ENCODE assay signal across 20 mouse cellular contexts in genomic region chr5:124997913-124998312, GRCm38 (mm10). TPM values are rescaled to one million over a fixed set of nuclear protein-coding genes. Genes with fewer than 3 reads are reported as not detected.
DNase-seq lines count a peak whose midpoint lies in the region; ATAC-seq and TF ChIP-seq lines count a peak whose summit lies in the region.
"Had no signal": no experiment of that assay in that cellular context is flagged by ENCODE, and none has a peak within 500 bp of the region (broad histone marks: within the 10 kb centered on the region; RNA-seq: fewer than 3 reads in every experiment).

No protein-coding gene starts in this region.

- no peak overlapping the region for H3K4me3 ChIP-seq in gastrocnemius, adult 2 months
- H3K4me3 ChIP-seq in G1E (ENCODE audit: low read depth, low read length), result 0 out of 2 replicates have a peak overlapping the region, but pooled peaks have one; percentile 3
- H3K4me3 ChIP-seq in limb, embryonic 10.5 days, result peak overlapping the region; percentile 11; the same call in 1 of the 2 replicates
- H3K4me3 ChIP-seq in limb, embryonic 13.5 days, result no peak overlapping the region

- no peaks in the 10 kb centered on the region for H3K36me3 ChIP-seq in G1E (replicated peaks)
- H3K36me3 ChIP-seq in limb, embryonic 10.5 days, result no peaks in the 10 kb centered on the region
- H3K36me3 ChIP-seq in limb, embryonic 13.5 days, result no peaks in the 10 kb centered on the region

- no peak for ATAC-seq in G1E (ENCODE audit: extremely low read depth, insufficient number of reproducible peaks, low FRiP score, poor library complexity, severe bottlenecking)
- ATAC-seq in limb, embryonic 13.5 days (ENCODE audit: low FRiP score, low read depth), result peak; percentile 54; the same call in 1 of the 2 replicates
- ATAC-seq: forebrain, embryonic 14.5 days; Patski had no signal

- WGBS in limb, embryonic 10.5 days, result 60% methylated on average over 4 of the region's 4 CpGs
- WGBS in limb, embryonic 13.5 days, result 37% methylated on average over 4 of the region's 4 CpGs

- H3K9ac ChIP-seq in limb, embryonic 13.5 days, result no peak overlapping the region
- H3K9ac ChIP-seq: hindbrain, embryonic 14.5 days had no signal

- no peaks in the 10 kb centered on the region for H3K27me3 ChIP-seq in G1E (ENCODE audit: insufficient read depth, low read length)
- H3K27me3 ChIP-seq in limb, embryonic 10.5 days (ENCODE audit: low read depth, poor library complexity, severe bottlenecking), result peaks cover 15% of the 10 kb centered on the region
- peaks cover 8% of the 10 kb centered on the region; the same call in 1 of the 2 replicates for H3K27me3 ChIP-seq in limb, embryonic 13.5 days
- H3K27me3 ChIP-seq: Patski had no signal

- peak; percentile 56 for DNase-seq in gastrocnemius, adult 2 months
- no peak for DNase-seq in gastrocnemius, postnatal 14 days
- no peak for DNase-seq in G1E (ENCODE audit: low spot score)
- no peak for DNase-seq in limb, embryonic 10.5 days (ENCODE audit: low spot score)
- DNase-seq in B cell, adult 2 months, result no peak
- DNase-seq in retina, postnatal 1 day, result no peak
- no peak for DNase-seq in adrenal gland, postnatal 14 days
- DNase-seq: adrenal gland, postnatal 10 days; cerebellum, adult 11 months; cerebellum, adult 2 months; cerebellum, adult 9-11 months; cerebellum, postnatal 25 days; gastrocnemius, postnatal 10 days; heart, adult 11 months had no signal

- no peak overlapping the region for H3K4me2 ChIP-seq in limb, embryonic 13.5 days (replicated peaks)
- H3K4me2 ChIP-seq: heart, embryonic 11.5 days; hindbrain, embryonic 14.5 days had no signal

- TF ChIP-seq CTCF in gastrocnemius, adult 2 months (IDR thresholded peaks at IDR 0.05), result no peak
- TF ChIP-seq CTCF in G1E (IDR thresholded peaks at IDR 0.05; ENCODE audit: low read depth, low read length), result no peak

- H3K9me3 ChIP-seq in G1E (replicated peaks), result peaks cover 80% of the 10 kb centered on the region
- no peaks in the 10 kb centered on the region for H3K9me3 ChIP-seq in limb, embryonic 10.5 days (replicated peaks)
- H3K9me3 ChIP-seq in limb, embryonic 13.5 days, result no peaks in the 10 kb centered on the region

- peak overlapping the region; percentile 65 for H3K27ac ChIP-seq in gastrocnemius, adult 2 months
- H3K27ac ChIP-seq in limb, embryonic 10.5 days, result peak overlapping the region; percentile 73
- H3K27ac ChIP-seq in limb, embryonic 13.5 days, result peak overlapping the region; percentile 53
- H3K27ac ChIP-seq: hindbrain, embryonic 14.5 days had no signal

- intact Hi-C loops in gastrocnemius, adult 2 months (cut with DNase I), result no loop called here
- intact Hi-C loops in gastrocnemius, postnatal 14 days (cut with DNase I; ENCODE audit: low total_unique reads), result no loop called here

- H3K4me1 ChIP-seq in G1E (ENCODE audit: insufficient read depth, low read depth, low read length), result no peaks in the 10 kb centered on the region
- H3K4me1 ChIP-seq in limb, embryonic 10.5 days, result peaks cover 48% of the 10 kb centered on the region
- peaks cover 48% of the 10 kb centered on the region for H3K4me1 ChIP-seq in limb, embryonic 13.5 days

RNA-seq across cellular contexts. Expression of gene Rflna, which starts 5.1 kb away (rescaled TPM):
- total RNA-seq in gastrocnemius, adult 2 months (2021), result not detected
- total RNA-seq in gastrocnemius, postnatal 14 days (2021), result under 1 TPM; 0.84 to 0.98 TPM
- total RNA-seq in G1E (2014; fragmentation: Nextera tagmentation) (not detected in 2 replicates), G1E (2017) (not detected in 2 replicates)
- not detected in 2 replicates for polyA plus RNA-seq in G1E (2012)
- 1.1 and 4.5 TPM in 2 replicates for polyA plus RNA-seq in limb, embryonic 10.5 days (2016; fragmentation: Nextera tagmentation; extraction: Ambion mirVana)
- polyA plus RNA-seq in limb, embryonic 13.5 days (2015; fragmentation: Nextera tagmentation; extraction: Ambion mirVana), result 62.2 and 64.5 TPM in 2 replicates
- 3.7 and 5.3 TPM in 2 replicates for total RNA-seq in adrenal gland, postnatal 14 days (2021)
- total RNA-seq: common myeloid progenitor, adult 5-6 weeks had no signal

Comparison
In these comparisons a context has a peak if more than half of its experiments do, and no peak if none do; other contexts are left out.
1. H3K4me3 ChIP-seq: peak in G1E (single experiment) and limb, embryonic 10.5 days (single experiment); none in gastrocnemius, adult 2 months (single experiment) and limb, embryonic 13.5 days (single experiment).
2. Peak in every context shown above with its lines, with median percentiles within 50 percentile points of each other: H3K27ac ChIP-seq.